Mouse (Mus musculus) adrenal gland, postnatal 36 days (tissue): Measurements from ENCODE around the gene Celsr1. TPM values are rescaled to one million over a fixed set of nuclear protein-coding genes. Genes with fewer than 3 reads are reported as not detected.
"Not testable (repeated sequence)": the region's sequence is repeated elsewhere in the genome, so short reads cannot be mapped to it uniquely, and the experiment has no call there.

Source experiments
- DNase-seq, 2 experiments: peaks; one replicate each; pipeline ENCODE4 v3.0.0; 2021; ENCODE audit warnings: mixed read lengths in 1 of 2
- total RNA-seq, 2 experiments: library from RNA; stranded (reverse); gene quantifications; 2 replicates each; pipeline ENCODE4 v1.2.3; 2021

Gene Celsr1
- total RNA-seq, 2 experiments from 2014 or later = 5.1 to 6.3 TPM

DNA sequence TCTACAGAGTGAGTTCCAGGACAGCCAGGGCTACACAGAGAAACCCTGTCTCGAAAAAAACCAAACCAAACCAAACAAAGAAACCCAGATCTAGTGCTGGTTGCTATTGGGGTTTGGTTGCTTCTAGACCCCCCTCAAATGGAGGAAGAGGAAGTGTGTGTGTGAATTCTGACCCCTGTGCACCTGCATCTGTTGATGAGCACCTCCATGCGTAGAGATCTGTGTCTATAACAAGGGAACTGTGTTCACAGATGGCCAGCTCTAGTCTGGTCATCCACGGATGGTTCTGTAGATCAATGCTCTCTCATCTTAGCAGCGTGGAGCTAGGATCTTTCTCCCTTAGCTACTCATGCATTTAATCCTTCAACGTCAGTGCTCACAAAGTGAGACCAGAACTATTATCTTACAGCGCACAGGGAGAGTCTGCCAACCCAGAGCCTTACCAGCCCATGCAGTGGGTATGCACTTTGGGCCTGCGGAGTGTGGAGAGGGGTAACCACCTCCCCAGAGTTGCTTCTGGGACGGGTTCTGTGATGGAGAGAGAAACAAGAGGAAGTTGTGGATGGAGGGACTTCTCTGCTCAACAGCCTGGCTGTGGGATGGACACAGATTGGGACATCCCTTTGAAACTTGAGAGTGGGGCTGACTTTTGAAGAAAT, 30.7 kb upstream of the Celsr1 start:
- DNase-seq = no peak

DNA sequence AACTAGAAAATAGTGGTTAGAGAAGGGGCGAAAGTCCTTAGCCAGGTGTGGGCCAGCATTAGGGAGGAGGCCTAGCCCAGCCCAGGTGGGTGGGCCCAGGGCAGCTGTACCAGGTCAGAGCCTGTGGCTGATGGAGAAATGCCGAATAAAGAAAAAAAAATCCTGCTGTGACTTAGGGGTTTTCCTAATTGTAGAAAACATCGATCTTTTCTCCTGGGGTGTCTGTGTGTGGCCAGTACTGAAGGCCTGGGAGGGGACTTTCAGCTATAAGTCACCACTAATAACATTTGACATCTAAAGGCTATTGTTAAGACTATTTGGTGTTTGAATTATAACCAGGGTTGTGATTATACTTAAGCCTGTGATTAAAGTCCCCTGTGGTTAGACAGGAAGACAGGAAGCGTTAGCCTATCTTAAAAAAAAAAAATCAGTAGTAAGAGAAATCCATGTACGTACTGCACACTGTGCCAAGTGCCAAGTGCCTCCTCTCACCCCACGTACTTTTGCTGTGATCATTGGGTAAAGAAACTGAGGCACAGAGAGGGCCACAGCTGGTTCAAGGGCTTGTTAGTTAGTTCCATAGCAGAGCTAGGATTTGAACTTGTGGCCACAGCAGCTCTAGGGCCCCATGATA, 28.4 kb upstream of the Celsr1 start:
- no peak for DNase-seq

DNA sequence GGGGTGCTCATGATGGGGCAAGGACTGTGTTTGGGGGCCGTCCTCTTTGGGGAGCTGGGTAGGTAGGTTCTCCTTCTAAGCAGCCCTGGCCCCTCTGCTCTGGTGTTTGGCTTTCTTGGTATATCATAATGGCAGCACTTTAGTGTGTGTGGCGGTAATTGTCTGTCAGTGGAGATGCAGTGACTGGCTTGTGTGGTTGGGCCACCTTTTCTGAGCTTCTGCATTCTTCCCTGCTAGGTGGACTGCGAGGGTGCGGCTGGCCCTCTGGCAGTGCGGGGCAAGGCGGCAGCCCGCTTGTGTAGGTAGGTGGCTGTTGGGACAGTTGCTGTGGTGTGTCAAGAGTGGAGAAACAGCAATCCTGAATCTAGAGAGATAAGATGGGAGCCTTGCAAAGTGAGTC, 27.6 kb upstream of the Celsr1 start:
- DNase-seq = no peak

DNA sequence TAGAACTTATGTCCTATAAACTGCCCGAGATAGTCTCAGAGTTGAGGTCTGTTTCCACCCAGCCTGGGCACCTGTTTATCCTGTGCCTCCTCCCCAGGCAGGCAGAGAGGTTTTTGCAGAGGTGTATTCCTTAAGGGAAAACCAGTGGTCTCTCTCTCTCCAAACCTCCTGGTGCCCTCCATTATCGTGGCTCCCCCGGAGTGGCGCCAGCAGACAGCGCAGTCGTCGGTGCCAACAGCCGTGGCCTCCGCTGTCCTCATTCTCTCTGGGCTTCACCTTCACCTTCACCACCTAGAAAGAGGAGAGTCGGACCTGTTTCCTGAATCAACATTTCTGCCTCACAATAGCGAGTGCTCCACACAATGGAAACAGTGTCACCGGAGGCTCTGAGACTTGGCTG, 27.0 kb upstream of the Celsr1 start:
- no peak for DNase-seq

DNA sequence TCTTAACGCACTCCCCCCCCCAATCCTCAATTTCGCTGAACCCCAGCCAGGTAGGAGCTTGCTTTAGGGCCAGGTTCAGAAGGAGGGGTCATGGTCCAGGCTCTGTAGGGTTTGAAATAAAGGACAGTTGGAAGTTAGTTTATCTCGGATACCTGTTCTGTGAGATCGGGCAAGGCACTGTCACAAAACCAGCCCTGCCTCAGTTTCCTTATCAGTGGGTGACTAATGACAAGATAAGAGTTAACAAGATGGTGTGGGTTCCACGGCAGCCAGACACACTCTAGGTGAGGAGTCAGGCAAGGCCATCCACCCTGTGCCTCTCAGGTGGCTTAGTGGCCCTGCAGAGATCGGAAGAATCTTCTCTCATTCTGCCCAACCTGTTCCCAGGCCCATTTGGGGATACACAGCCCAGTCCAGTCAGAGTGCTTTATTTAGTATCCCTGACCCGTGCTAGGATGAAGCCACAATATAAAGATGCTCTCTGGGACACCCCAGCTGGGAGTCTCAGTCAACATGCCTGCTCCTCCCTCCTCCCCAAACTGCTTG, 26.3 kb upstream of the Celsr1 start:
- no peak for DNase-seq

DNA sequence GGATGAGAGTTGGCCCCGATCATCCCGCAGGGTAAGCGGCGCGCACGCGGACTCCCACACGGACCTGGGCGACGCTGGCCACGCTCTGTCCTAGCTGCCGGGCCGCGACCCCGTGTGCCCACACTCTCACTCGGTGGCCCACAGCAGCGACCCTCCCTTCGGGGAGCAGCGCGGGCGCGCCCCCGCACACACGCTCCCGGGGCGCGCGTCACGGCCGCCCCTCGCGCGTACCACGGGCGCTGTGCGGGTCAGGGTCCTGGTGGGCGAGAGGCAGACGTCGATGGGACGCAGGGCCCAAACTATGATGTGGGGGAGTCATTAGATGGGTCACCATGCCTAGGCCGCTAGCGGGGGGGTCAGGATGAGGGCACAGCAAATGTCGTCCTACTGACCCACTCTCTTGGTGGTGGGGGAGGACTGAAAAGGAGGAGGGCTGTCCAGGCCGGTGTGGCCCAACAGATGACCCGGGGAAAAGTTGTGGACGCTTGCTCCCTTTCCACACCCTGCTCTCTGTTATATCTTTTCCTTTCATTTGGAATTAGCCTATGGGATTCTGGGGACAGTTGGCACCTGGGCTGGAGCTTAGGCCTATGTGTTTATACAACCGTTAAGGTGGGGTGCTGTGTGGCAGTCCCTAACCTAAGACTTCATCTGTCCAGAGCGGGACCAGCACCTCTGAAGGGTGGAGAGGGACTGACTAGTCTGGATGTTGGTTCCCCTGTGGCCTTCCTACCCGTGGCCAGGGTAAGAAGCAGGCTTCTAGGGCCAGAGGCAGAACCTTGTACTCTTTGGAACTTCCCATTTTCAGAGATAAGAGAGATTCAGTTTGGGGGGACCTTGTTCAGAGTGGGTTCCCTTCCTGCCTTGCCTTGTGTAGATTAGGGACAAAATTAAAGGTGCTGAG, 25.6 kb upstream of the Celsr1 start:
- peak in 1 of 2 experiments; percentile 47 for DNase-seq

DNA sequence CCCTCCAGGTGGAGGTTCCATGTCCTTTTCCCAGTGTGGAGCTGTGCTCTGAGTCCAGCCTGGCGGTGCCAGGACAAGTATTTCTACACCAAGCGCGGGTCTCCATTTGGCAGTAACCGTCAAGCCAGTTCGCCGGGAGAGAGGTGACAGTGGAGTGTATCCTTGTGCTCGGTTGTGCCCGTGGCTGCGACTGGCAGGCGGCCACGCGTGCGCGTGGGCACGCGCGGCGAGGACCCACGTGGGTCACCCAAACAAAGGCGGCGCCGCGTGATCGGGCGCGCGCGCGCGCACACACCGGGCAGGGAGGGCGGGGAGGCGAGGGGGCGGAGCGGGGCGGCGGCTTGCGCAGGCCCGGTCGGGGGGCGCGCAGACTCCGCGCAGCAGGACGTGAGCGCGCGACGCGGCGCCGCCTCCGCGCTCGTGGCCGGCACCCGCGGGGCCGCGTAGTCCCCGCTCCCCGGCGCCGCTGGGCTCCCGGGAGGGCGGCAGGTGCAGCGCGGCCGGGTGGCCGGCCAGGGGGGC, 24.9 kb upstream of the Celsr1 start:
- DNase-seq = peak; percentile 90 to 94

DNA sequence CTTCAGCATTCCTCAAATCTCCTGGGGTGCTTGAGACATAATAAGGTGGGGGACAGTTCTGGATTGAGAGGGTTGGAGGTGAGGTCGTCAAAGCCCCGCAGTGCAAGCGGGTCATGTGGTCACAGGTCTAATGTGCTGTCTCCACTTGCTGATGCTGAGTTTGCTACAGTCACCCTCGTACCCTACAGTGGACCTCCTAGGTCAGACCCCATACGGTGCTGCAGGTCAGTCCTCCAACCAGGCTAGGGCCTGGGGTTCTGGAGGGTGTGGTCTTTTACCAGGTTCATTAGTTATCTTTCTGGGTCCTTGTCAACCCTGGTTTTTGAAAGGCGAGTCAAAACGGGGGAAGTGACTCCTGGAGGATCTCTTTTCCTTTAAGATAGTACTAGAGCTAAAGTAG, 24.3 kb upstream of the Celsr1 start:
- DNase-seq = no peak

DNA sequence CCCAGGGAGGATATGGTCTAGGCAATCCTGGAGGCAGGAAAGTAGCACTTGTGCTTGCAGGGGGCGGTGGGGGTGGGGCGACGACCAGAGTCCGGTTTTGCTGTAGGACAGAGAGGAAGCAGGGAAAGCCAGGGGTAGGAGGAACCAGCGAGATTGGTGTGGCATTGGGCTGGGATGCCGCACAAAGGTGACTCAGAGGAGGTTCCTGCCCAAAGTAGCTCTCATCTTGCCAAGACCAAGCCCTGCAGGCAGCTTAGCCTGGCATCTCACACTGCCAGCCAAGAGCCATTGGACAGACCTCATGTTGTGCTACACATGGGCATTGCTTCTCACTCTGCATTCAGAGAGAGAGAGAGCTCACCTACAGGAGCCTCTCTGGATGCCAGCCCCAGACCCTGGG, 23.8 kb upstream of the Celsr1 start, which contains the start of gene Gramd4:
Gene Gramd4 (plus strand): TSS at position 283 of the 400 bp plus-strand sequence.
- DNase-seq = peak; percentile 39 to 62

DNA sequence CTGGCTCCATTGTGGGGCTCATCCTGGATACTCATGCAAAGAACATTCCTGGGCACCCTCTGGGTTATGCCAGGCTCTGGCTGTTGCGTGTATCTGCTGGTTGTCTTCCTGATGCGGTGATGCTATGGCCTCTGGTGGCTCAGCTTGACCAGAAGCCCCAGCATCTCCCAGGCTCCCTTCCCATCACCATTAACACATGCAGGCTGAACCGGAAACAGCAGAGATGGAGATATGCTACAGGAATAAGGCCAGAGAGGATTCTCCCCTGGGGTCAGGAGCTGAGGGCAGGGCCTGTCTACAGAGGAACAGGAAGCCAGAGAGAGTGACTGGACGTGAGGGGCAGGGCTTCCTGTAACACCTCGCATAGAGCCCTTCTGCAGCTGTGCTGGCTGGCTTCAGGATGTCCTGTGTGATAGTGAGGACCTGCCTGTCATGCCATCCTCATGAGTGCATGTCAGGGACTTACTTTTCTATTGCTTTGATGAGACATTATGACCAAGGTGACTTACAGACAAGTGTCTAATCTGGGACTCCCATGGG, 22.7 kb upstream of the Celsr1 start:
- DNase-seq = peak; percentile 19 to 44

DNA sequence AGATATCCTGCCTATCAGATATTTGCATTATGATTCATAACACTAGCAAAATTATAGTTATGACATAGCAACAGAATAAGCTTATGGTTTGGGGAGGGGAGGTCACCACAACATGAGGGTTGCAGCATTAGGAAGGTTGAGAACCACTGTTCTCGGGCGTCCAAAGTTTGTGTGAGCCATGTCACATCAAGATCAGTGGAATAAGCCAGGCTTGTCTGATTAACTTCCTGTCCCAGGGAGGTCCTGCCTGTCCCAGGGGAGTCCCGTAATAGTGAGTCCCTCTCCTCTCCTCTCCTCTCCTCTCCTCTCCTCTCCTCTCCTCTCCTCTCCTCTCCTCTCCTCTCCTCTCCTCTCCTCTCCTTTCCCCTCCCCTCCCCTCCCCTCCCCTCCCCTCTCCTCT, 21.3 kb upstream of the Celsr1 start:
- DNase-seq = not testable (repeated sequence)

DNA sequence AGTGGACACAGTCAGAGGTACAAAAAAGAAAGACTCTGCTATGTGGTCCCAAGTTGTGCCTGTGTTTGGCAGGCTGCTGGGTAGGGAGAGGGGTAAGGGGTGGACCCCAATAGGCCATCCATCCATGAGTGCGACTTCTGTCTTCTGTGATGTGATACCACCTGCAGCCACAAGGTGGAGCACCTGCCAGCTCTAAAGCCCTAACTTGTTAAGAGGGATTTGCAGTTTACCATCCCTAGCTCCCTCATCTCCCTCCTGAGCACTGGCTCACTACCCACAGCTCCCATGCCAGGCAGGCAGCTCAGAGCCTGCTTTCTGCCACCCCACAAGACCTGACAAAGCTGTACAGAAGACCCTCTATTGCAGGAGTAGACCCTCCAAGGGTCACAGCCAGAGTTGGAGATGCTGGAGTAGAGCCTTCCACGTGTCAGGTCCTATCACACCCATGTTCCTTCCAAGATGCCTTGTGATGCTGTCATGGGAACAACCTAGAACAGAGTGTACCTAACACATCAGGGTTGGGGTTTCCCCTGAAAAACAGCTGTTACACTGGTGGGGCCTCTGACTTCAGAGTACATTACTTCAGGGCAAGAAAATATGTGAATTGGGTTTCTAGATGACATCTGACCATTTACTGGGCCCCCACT, 20.4 kb upstream of the Celsr1 start:
- DNase-seq = peak; percentile 80 to 85

DNA sequence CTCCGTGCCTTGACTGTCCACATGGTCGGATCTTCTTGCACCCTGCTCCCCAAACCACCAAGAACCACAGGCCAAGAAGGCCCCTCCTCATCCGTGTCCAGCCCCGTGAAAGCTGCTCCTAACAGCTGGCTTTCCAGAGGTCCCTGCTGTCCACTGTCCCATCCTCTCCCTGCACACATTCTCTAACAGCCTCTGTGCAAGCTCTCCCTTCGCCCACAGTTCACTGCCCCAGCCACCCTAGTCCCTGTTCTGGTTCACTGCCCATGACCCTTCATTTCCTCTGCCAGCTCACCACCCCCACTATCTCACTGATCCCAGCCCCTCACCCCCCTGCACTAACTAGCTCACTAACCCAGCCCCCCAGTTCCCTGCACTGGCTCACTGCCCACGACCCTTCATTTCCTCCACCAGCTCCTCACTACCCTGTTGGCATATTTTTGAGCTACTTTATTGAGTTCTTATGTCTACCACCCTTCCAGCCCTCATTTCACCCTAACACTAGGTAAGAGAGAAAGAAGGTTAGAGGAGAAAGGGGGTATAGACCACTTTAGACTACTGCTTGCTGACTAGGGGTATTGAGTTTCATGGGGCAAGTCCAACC, 18.4 kb upstream of the Celsr1 start:
- no peak for DNase-seq

DNA sequence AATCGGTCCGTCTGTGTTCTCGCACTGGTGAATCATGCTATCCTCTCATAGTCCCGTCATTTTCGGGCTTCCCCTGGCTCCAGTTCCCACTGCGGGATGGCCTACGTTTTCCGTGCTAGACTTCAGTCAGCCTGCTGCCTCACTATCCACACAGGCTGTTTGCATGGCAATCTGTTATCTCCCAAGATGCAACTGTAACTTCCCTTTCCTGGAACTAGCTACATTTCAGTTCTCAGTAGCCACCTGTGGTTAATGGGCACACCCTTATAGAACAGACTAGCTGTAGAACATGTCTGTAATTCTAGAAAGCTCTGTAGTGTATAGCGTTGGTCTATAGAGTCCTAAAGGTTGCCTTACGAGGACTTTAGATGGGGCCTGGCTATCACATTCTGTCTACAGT, 17.6 kb upstream of the Celsr1 start:
- DNase-seq = no peak

DNA sequence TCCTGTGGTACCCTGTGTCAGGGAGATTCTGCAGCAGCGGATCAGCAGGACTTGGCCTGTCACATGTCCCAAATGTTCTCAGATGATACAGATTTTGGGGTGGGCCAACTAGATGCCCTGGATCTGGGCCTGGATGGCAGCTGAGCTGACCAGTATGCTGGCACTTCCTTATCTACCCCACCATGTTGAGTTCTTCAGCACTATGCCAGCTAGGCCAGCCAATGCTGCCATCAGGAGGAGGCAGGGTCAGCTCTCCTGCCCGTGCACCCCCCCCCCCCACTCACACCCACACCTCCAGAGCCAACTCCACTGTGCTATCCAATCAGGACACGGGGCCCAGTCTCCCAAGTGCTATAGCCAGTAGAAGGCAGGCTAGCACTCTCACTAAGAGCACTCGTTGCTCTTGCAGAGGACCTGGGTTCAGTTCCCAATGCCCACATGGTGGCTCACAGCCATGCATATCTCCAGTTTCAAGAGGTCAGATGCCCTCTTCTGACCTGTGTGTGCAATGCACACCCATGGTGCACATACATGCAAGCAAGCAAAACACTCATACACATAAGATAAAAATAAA, 16.7 kb upstream of the Celsr1 start:
- DNase-seq = no peak

DNA sequence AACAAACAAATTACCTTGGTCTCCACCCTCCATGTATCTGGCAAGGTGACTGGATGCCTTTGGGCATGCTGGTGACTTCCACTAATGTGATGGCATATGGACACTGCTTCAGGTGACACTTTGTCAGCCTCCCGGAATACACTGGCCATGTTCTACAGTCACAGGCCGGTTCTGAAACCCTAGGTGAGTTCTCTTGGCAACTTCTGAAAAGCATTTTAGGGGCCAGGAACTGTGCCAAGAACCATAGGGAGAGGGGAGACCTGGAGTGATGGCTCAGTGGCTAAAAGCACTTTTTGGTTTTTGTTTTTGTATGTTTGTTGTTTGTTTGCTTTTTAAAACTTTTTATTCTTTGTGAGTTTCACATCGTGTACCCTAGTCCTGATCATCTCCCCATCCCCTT, 15.9 kb upstream of the Celsr1 start:
- no peak for DNase-seq

DNA sequence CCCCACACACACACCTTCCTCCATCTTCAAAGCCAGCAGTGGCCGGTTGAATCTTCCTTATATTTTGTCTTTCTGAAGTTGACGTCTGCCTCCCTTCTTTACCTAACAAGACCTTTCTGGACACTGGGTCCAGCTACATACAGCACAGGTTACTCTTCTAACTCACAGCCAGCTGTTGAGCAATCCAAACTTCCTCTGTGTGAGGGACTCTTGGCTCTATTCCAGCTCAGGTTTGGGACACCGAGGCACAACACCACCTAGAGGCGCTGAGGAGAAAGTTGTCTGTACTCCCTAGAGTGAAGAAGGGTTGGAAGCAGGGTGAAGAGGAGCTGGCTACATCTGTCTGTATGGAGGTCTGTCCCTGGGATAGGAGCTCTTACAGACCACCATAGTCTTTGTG, 8.8 kb upstream of the Celsr1 start:
- no peak for DNase-seq

DNA sequence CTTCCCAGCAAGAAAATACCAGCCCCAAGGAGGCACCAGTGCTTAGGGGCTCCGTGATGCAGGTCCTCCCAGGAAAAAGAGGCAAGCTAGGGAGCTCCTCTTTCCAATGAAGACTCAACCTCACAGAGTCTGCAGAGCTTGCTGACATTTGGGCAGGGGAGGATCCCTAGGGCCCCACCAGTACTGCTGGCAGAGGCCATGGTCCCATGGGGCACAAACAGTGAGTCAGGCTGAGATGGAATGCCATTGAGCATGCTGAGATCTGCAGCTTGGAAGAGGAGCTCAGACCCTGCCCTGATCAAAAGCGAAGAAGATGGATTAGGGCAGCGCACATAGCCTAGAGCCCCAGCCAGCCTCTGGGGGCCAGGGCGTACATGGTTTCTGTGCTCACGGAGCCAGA, 7.8 kb upstream of the Celsr1 start:
- DNase-seq = no peak

DNA sequence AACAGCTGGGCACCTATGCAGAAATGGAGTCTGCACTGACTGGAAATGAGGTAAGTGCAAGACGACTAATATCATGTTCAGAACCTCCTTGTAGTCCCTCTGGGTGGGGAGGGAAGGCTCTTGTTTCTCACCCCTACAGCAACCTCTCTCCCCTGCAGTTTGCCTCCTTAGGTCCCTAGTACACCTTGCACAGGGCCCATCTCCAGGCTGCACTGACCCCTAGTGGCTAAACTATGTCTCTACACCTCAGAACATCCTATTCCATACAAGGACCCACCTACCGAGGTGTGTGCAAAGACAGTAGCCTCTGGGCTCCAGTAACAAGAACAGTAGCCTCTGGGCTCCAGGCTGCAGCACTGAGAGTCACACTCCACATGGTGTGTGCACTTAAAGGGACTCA, 5.2 kb upstream of the Celsr1 start:
- peak; percentile 75 to 80 for DNase-seq

DNA sequence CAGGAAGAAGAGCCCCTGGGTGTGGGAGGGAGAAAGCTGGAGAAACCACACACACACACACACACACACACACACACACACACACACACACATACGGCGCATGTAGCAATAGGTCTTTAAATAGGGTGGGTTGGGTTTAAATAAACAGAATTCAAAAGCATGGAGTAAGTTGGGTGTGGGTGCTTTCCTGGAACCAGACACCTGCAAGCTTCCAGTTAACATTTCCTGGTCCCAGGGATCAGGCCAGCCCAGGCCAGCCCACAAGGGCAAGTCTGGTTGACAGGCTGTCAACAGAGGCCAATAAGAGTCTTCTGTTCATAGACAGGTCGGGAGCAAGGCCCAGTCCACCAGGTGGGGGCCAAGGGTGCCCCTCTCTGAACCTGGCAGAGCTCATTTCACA, 2.3 kb upstream of the Celsr1 start:
- no peak for DNase-seq

DNA sequence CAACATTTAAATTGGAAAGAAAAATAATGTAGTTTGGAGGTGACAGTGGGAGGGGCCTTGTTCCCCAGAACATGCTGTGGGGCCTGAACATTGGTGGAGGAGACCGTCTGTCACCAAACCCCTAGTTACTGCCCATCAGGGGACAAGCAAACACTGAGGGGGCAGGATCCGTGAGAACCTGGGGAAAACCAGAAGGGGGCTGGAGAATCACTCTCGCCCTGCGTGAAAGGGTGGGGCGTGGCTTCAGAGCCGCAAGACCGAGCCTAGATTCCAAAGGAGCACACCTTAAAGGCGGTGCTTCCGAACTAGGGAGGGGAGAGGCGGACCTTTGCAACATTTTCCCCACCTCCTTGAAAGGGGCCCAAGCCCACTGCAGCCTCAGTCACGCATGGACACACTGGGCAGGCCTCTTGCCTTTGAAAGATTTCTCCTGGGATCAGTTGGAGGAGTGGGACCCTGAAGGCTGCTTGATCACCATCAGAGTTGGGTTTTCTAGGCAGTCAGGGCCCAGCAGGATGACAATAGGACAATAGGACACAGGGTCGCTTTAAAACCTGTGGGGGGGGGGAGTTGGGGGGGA, 1.3 kb upstream of the Celsr1 start:
- no peak for DNase-seq
